Mouse (Mus musculus) testis, adult 2 months (tissue): Measurements from ENCODE around the gene Cox4i1. TPM values are rescaled to one million over a fixed set of nuclear protein-coding genes. Genes with fewer than 3 reads are reported as not detected.

Experiments used
- H3K27ac ChIP-seq: fragments of 200-500 bp; 2 replicates; pipeline ENCODE4 v1.5.1; 2012; ENCODE audit warnings: low read depth, low read length; ENCODE audit not compliant: control insufficient read depth, insufficient read depth
- H3K27me3 ChIP-seq: fragments of 200-500 bp; 2 replicates; pipeline ENCODE4 v1.6.1; 2012; ENCODE audit warnings: mild to moderate bottlenecking, low read length, moderate library complexity; ENCODE audit not compliant: control insufficient read depth, insufficient read depth
- H3K36me3 ChIP-seq: fragments of 200-500 bp; 2 replicates; pipeline ENCODE4 v1.6.1; 2012; ENCODE audit warnings: mild to moderate bottlenecking, low read length; ENCODE audit not compliant: control insufficient read depth, insufficient read depth
- H3K4me1 ChIP-seq: fragments of 200-500 bp; 2 replicates; pipeline ENCODE4 v1.6.1; 2012; ENCODE audit warnings: low read length; ENCODE audit not compliant: control insufficient read depth, insufficient read depth
- H3K4me3 ChIP-seq: fragments of 200-500 bp; 2 replicates; pipeline ENCODE4 v1.5.1; 2012; ENCODE audit warnings: low read depth, mild to moderate bottlenecking, low read length, moderate library complexity, mixed read lengths; ENCODE audit not compliant: control insufficient read depth
- CTCF ChIP-seq: fragments of 200-500 bp; IDR thresholded peaks from 2 replicates; pipeline ENCODE4 v1.5.1; 2012; ENCODE audit warnings: low read depth, mild to moderate bottlenecking, inconsistent platforms, low read length, moderate library complexity; ENCODE audit not compliant: control insufficient read depth, insufficient read depth, insufficient replicate concordance
- POLR2A ChIP-seq: fragments of 200-500 bp; IDR thresholded peaks from 2 replicates; pipeline ENCODE4 v1.6.1; 2012; ENCODE audit warnings: low read depth, mild to moderate bottlenecking, inconsistent platforms, low read length, moderate library complexity; ENCODE audit not compliant: control insufficient read depth
- polyA plus RNA-seq: library from polyadenylated mRNA; depleted of rRNA; stranded (reverse); fragments of >200 nt; gene quantifications from 2 replicates; pipeline ENCODE4 v1.2.3, GENCODE M21; 2012

Gene Cox4i1
- polyA plus RNA-seq, 1 experiment, result 803 TPM

DNA sequence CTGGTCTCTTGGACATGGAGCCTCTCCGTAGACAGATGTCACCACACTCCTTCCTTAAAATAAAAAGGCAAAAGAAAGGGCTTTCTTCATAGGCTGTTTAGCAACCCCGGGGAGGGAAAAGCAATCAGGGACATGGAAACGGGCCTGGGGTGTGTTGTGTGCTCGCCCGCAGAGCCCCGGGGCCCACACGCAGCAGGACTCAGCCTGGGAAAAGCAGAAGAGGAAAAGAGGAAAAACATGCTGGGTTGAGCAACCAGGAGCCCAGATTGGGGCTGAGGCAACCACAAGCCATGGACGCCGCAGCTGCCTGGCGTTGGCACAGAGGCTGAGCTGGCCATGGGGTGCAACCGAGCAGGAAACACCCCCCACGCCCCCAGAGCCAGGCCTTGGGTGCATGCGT is 18.0 kb downstream of the Cox4i1 start:
- Histone ChIP-seq H3K27me3 (no peaks in the 10 kb centered on the region), H3K36me3 (no peaks in the 10 kb centered on the region), H3K27ac (peak overlapping the region; percentile 69; the same call in 1 of the 2 replicates), H3K4me1 (no peaks in the 10 kb centered on the region), H3K4me3 (no peak overlapping the region)
- no peak for TF ChIP-seq POLR2A
- TF ChIP-seq CTCF, result no peak

DNA sequence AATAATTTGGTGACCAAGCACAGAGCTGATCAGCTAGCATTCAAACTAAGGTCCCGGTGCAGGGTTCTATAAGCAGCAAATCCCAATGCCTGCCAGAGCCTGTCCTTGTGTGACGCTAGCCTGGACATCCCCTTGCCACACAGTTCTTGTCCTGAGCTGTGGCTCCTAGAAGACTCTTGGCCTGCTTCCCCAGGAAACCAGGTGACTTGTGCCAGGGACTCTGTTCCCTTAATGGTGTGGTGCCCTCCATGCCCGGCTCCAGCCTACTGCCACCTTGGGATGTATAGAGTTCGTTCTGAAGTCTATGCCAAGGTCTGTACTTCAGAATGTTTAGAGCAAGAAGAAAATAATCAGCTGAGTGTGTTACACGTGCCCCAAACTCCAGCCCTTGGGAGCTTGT is 18.6 kb downstream of the Cox4i1 start:
- H3K27me3 ChIP-seq, result no peaks in the 10 kb centered on the region

DNA sequence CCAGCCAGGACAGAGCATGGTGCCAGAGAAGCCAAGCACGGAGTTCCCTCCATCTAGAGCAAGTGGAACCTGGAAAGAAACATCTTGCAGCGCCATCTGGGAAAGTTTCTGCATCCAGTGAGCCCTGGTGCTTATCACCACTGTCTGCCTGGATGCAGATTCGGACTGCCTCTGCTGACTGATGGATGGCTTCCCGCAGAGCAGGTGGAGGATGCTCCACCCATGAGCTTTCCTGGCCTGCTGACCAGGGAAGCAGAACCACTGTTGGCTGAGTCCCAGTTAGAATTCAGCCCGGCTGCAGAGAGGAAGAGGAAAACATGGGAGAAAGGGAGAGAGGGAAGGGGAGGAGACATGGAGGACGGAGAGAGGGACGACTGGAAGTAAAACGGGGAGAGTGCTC is 19.8 kb downstream of the Cox4i1 start:
- H3K27ac ChIP-seq, result no peak overlapping the region
- no peaks in the 10 kb centered on the region for H3K27me3 ChIP-seq
- H3K36me3 ChIP-seq, result no peaks in the 10 kb centered on the region
- H3K4me3 ChIP-seq, result no peak overlapping the region
- no peaks in the 10 kb centered on the region for H3K4me1 ChIP-seq
- TF ChIP-seq CTCF (no peak), POLR2A (no peak)

More for the DNA sequence above, 18.6 kb downstream of the Cox4i1 start:
- H3K4me3 ChIP-seq, result no peak overlapping the region
- TF ChIP-seq CTCF (no peak), POLR2A (no peak)
- no peak overlapping the region for H3K27ac ChIP-seq
- no peaks in the 10 kb centered on the region for H3K36me3 ChIP-seq
- H3K4me1 ChIP-seq, result no peaks in the 10 kb centered on the region

DNA sequence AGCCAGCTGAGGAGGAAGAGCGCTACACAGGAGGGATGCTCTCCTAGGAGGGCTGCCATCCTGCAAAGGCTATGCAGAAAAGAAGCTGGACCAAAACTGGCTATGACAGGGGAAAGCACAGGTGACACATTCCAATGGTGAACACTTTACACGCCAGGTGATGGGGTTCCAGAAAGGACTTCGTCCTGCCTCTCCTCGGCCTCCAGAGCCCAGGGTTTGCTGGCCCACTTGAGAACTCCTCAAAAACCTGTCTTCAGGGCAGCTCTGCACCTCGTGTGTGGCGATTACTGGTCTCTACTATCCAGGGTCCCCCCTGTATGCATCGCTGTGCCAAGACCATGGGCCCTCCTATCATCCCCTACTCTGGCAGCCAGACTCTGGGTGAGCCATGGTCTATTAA is 20.5 kb downstream of the Cox4i1 start:
- H3K27ac ChIP-seq, result no peak overlapping the region
- H3K36me3 ChIP-seq, result no peaks in the 10 kb centered on the region
- TF ChIP-seq POLR2A (no peak), CTCF (no peak)
- H3K4me1 ChIP-seq, result no peaks in the 10 kb centered on the region
- H3K27me3 ChIP-seq, result no peaks in the 10 kb centered on the region
- no peak overlapping the region for H3K4me3 ChIP-seq

DNA sequence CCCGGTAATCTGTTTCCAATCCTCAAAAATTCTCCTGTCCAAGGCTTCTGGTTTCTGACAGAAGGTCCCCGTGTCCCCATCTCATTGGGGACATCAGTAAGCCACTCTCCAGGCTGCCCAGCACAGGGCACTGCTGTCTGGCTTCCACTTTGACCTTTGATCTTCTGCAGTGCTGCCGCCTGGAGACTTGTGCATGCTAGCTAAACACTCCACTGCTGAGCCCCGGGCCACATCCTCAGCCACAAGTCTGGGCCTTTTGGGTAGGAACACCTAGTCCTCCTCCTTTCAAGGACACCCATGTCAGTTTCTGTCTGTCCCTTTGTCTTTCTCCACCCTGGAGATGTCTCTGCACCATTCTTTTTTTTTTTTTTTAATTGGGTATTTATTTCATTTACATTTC is 24.9 kb downstream of the Cox4i1 start:
- Histone ChIP-seq H3K27me3 (no peaks in the 10 kb centered on the region), H3K4me3 (no peak overlapping the region), H3K36me3 (no peaks in the 10 kb centered on the region), H3K27ac (no peak overlapping the region), H3K4me1 (peaks cover 5% of the 10 kb centered on the region)
- TF ChIP-seq CTCF (no peak), POLR2A (no peak)

DNA sequence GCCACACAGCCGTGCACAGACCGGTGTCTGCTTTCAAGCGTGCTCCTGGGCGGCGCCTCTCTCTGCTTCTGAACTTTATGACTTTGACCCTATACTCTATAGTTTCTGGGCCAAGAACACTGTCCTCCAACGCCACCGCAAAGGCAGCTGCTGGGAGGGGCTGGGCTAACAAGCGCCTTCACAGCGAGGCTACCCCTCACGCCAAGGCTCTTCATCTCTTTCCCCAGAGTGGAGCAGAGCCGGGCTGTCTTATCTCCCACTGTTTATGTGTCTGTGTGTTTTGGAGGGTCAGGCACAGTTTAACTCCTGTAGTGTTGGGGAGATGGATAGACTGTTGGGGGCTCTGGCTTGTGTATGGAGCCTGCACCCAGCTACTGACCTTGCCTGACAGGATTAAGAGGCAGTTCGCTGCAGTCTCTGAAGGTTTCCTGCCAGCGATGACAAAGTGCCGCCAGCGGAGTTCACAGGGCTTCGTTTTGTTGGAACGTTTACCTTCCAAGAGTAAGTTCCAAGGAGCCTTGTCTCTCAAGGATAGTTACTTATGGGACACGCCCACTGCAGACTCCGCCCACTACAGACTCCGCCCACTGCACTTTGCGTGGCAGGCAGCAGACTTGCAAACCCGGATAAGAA is 26.0 kb downstream of the Cox4i1 start:
- no peak overlapping the region for H3K27ac ChIP-seq
- H3K4me3 ChIP-seq, result no peak overlapping the region
- no peak for TF ChIP-seq POLR2A
- no peak for TF ChIP-seq CTCF

DNA sequence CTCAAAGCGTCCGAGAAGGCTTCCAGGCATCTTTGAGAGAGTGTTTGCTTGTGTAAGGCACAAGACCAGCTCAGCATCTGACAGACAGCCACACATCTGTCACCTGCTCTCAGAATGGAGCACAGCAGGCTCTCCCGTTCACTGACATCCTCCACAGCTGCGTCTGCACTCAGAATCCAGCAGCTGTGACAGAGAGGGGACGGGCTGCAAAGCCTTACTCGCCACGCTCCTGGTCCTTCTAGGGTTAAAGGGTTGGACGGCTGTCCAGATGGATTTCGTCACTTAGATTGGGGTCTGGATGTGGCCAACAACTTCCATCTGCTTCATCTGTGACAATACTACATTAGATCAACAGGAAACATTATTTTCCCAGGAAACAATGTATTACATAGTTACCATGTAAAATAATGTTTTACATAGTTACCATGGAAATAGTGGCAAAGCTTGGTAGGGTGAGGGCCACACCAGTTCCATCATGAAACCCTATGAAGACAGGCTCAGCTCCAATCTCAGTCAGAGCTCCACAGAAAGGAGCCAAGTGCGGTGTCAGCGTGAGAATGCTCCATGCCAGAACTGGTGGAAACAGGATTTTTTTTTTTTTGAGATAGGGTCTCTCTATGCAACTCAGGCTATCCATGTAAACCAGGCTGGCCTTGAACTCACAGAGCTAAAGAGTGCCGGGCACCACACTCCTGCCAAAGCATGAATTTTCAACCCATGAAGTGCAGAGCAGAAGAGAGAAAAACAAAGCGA is 28.6 kb downstream of the Cox4i1 start:
- H3K36me3 ChIP-seq, result no peaks in the 10 kb centered on the region
- H3K4me3 ChIP-seq, result no peak overlapping the region
- peaks cover 5% of the 10 kb centered on the region for H3K4me1 ChIP-seq
- H3K27me3 ChIP-seq, result no peaks in the 10 kb centered on the region
- no peak overlapping the region for H3K27ac ChIP-seq
- TF ChIP-seq CTCF (no peak), POLR2A (no peak)

More for the DNA sequence above, 26.0 kb downstream of the Cox4i1 start:
- Histone ChIP-seq H3K4me1 (peaks cover 5% of the 10 kb centered on the region), H3K27me3 (no peaks in the 10 kb centered on the region), H3K36me3 (no peaks in the 10 kb centered on the region)
